Mouse (Mus musculus) megakaryocyte-erythroid progenitor cell, adult 5-6 weeks (primary cell): ENCODE data around the gene Phf21b. TPM values are rescaled to one million over a fixed set of nuclear protein-coding genes. Genes with fewer than 3 reads are reported as not detected.
"Not testable (repeated sequence)": the region's sequence is repeated elsewhere in the genome, so short reads cannot be mapped to it uniquely, and the experiment has no call there.

Experiments used
- ATAC-seq: replicated peaks from 2 replicates; pipeline ENCODE4 v1.8.0; 2016; ENCODE audit warnings: mild to moderate bottlenecking, inconsistent platforms; ENCODE audit not compliant: severe bottlenecking, poor library complexity, low FRiP score, low TSS enrichment
- total RNA-seq, 2 experiments: library from RNA; stranded (forward) in 1 of 2; stranded (reverse) in 1 of 2; fragments of 200-1000, 215-1000 nt in 1 of 2; fragments of >200 nt in 1 of 2; fragmentation: Nextera tagmentation in 1 of 2; gene quantifications; 2 replicates each; pipeline ENCODE4 v1.2.3; 2014 to 2017

Gene Phf21b
- total RNA-seq (2014; fragmentation: Nextera tagmentation): 4.0 TPM in 1 of 2 replicates, not detected in the other
- total RNA-seq (2017): not detected in 2 replicates

DNA sequence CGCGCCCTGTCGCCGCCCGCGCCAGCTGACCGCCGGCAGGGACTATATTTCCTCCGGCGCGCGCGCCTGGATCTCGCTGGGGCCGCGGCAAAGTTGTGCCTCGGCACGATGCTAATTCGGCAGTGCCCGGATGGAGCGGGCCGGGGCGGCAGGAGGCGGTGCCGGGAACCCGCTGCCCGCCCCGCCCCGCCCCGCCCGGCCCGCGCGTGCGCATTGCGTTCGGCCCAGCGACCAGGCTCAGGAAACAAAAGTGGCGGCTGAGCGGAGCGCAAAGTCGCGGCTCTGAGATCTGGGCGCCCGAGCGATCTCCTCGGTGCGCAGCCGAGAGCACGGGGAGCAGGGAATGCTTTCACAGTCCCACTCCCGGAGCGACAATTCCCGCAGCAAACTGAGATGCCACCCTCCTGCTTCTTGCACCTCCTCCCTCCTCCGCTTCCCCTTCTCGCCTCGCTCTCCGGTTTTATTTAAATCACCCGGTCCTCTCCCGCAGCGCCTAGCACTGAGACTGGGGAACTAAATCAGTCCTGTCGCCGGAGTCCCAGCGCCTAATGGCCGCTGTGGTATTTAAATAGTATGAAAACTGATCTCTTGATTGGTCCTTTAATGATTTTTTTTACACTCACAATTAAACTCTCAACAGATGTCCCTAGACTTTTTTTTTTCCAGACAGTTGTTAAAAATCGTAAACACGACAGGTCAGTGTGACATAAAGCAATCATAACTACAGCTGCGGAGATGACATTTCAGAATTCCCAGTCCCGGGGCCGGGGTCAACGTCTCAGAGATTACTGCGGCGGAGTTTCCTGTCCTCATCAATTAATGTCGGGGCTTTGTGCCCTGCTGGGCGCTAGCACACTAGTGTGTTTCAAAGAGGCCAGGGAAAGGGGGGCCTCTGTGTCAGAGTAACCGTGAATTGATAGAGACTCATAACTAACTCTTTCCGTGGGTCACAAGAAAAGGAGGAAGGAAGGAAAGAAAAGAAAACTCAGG lies at the start of gene Phf21b:
Phf21b (minus strand) TSS at position 44 of the 990 bp plus-strand sequence.
- ATAC-seq: peak; percentile 28; the same call in 1 of the 2 replicates

DNA sequence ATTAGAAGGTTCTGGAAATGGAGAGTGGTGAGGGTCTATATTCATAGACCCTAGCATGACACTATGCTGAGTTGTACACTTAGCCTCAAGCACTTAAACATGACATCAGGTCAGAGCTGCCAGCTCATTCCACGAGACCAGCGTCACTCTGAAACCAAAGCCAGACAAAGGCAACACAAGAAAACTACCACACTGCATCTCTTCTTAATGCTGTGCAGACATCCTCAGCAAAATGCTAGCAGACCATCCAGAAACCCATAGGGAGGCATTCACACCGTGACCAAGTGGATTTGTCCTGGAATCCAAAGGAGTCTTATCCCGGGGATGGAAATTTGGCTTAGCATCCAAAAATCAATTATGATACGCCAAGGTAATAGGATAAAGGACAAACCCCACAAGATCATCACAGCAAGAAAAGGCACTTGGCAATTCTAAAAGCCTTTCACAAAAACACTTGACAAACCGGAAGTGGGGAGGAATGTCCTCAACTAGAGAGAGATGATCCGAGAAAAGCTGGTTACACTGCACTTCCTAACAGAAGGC lies 48.1 kb upstream of the Phf21b start:
- ATAC-seq: no peak

DNA sequence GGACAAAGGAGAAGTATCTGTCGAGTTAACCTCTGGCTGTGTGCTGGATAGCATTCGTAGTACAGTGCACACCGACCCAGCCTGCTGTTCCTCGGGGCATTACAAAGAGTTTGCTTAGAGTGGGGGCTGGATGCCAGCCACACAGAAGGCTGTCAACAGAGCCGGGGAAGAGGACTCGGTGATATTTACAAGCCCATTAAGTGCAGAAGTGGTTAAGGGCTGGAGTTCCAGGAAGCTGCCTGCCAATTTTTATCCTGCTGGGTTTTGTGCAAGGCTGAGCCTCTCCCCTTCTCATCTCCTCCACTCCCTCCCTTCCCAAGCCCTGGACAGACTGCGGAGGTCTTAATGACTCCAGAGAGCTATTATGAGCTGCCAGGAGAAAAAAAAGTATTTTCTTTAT lies 42.2 kb upstream of the Phf21b start:
- ATAC-seq: no peak

DNA sequence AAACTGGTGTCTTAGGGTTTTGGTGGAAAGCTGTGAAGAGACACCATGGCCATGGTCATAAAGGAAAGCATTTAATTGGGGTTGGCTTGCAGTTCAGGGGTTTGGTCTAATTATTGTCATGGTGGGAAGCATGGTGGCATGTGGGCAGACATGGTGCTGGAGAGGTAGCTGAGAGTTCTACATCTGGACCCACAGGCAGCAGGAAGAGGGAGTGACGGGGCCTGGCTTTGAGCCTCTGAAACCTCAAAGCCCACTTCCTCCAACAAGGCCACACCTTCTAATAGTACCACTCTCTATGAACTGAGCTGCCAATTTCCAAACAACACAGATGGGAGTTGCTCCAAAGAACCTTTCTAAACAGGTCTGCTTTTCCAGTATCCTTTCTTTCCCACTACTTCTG lies 40.8 kb upstream of the Phf21b start:
- ATAC-seq: no peak

DNA sequence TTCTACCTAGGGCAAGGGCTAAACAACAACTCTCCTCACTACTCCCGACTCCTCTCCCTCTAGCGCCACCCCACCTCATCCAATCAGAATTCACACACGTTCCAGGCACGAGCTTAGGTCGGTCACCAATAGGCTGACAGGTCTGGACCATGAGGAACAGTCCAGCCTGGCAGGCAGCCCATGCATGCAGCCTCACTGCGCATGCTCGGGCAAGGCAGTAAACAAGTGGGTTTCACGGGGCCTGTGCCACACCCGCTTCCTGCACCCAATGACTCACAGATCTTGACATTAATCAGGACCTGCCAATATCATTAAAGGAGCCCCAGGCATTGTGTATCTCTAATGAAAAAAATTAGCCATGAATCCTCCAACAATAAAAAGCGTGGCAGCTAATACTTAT lies 40.4 kb upstream of the Phf21b start:
- ATAC-seq: not testable (repeated sequence)

DNA sequence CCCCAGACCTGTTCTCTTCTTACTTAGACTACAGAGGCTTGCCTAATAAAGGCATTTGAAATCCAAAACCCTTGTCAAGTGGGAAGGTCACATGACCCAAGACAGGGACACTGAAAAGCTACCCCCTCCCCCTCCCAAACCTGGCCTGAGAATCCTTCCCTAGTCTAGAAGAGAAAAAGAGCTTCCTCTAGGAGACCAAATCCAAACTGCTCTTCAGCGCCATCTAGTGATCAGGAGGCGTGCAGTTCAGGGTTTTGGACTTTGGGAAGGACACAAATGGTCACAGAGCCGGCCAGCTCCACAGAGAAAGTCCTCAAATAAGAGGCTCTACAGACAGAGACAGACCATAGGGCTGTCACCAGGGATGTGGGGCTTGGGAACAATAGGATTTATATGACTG lies 35.8 kb upstream of the Phf21b start:
- peak; percentile 75 for ATAC-seq

DNA sequence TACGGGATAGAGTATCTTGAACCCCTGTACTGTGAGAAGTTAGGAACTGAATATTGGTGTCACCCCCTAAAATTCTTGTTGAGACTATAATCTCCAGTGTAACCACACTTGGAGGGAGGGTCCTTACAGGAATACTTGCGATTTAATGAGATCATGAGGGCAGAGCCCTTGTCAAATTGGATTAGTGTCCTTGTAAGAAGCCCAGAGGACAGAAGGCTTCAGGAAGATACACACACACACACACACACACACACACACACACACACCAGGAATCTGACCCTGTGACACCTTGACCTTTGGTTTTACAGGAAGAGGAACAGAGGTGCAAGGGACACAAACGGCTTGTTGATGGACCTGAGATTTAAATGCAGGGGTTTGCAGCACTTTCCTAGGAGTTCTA lies 35.4 kb upstream of the Phf21b start:
- no peak for ATAC-seq

DNA sequence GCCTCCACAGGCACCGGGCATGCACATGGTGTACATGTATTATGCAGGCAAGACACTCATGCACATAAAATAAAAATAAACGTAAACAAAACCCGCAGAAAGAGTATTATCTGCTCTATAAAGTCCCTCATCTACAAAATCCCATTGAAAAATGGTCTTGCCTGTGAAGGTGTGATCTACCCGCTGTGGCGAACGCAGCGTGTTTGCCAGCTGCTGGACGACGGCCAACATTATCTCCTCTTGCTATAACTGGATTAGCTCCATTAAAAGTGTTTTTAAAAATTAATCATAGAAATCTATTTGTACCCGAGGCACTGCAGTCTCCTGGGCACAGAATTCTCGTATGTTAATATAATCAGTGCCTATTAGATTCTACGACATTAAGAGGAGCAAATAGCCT lies 32.2 kb upstream of the Phf21b start:
- no peak for ATAC-seq

DNA sequence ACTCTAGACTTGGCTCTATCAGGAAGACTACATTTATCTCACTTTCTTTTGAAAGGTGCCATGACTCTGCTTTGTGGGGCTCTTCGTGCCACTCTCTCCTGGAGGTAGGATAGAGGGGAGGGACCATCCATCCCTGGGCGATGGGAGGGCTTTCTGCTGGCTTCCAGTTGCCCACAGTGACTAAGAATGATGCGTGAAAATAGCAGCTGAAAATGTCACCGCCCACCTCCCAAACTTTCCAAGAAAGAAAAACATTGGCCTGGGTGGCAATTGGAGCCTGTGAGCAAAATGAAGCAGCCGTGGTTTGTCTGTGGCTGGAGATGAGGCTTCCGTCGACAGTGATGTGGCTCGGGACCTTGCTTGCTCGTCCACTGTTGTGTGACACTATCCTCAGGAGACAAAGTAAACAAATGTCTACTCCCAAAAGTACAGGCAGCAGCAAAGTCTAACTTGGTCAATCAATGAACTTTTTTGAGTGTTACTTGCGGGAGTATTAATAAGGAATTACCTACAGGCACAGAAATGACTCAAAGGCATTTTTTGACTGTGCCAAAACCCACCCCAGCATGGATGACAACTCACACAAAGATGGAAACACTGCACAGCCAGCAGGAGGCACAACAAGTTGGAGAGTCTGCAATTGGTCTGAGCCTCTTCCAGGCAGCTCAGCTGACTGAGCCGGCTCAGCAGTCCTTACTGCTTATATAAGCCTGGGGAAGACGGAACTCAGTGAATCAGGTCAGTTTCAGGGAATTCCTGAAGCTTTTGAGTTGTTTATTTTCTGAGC lies 21.4 kb upstream of the Phf21b start:
- no peak for ATAC-seq

DNA sequence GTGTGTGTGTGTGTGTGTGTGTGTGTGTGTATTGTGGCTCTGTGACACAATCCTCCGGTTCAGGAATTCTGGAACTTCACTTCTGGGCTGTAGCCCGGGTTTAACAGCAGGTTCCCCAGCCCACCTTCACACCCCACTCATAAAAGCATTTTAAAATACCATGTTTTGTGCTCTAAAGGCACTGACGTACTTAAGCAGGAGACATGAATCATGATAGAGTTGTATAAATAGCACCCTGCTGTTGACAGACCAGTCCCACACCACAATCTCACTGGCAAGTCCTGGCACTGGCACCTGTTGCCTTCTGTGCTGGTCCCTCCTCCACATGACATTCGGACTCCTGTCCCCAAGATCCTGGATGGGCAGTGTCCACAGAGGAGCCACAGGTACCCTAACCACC lies 18.0 kb upstream of the Phf21b start:
- ATAC-seq: no peak

DNA sequence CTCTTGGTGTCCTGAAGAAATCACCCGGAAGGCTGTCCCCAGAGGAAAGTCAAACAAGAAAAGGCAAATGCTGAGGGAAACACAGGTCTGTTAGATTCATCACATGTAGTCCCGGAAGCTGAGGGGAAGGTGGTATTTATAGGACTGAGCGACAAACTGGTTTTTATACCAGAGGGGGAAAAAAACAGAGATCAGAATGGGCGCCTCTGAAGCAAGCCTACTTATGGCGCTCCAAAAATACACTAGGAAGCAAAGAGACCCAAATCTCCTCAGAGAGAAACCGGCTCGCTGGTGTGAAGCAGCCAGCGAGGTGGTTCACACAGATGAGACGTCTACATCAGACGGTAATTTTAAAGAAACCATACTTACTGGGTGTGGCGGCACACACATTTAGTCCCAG lies 17.2 kb upstream of the Phf21b start:
- ATAC-seq: no peak

DNA sequence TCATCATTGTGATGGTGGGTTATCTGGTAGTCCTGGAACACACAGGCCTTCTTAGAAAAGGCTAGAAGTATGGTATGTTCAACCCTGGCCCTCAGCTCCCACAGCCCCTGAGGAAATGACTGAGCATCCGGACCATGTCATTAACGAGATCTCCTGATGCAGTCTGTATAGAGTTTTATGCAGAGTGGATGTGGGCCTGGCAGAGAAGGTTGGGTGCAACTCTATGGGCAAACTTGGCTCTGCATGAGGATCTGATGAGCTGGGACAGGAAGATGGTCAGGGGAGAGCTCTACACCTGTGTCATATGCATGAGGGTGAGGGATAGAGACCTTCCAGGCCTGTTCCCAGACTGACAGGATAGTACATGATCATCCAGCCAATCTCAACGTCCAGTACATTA lies 16.0 kb upstream of the Phf21b start:
- ATAC-seq: no peak

DNA sequence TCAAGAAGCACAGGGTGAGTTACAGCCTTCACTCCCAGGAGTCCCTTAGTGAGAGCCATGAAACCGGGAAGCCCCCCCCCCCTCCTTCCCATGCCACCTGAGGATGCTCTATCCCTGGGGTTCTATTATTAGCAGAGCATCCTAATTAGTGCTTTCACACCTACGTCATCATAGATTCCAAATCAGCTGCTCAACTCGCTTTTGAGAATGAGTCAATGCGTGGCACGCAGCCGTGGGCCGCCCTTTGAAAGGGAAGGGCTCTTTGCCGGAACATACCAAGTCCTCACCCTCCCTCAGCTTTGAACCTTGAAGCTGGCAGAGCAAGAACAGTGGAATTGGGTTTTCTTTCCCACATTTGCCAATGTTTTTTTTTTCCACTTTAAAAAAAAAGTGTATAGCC lies 6.1 kb upstream of the Phf21b start:
- ATAC-seq: no peak

DNA sequence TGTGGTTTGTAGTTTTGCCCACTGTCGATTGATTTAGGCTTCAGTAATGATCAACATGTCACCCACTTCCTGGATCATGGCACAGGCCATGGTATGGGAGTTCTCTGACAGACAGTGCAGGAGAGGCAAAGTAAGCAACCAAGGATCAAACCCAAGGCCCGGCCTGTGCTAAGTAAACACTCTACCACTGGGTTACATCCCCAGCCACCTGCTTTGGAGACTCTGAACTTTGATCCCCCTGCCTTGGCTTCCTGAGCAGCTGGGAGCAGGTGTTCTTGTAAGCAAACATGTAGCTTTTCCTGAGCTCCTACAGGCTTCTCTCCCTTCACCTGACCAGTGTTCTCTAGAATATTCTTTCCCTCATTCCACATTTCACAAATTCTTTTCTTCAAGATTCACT lies 1.8 kb upstream of the Phf21b start:
- ATAC-seq: no peak

DNA sequence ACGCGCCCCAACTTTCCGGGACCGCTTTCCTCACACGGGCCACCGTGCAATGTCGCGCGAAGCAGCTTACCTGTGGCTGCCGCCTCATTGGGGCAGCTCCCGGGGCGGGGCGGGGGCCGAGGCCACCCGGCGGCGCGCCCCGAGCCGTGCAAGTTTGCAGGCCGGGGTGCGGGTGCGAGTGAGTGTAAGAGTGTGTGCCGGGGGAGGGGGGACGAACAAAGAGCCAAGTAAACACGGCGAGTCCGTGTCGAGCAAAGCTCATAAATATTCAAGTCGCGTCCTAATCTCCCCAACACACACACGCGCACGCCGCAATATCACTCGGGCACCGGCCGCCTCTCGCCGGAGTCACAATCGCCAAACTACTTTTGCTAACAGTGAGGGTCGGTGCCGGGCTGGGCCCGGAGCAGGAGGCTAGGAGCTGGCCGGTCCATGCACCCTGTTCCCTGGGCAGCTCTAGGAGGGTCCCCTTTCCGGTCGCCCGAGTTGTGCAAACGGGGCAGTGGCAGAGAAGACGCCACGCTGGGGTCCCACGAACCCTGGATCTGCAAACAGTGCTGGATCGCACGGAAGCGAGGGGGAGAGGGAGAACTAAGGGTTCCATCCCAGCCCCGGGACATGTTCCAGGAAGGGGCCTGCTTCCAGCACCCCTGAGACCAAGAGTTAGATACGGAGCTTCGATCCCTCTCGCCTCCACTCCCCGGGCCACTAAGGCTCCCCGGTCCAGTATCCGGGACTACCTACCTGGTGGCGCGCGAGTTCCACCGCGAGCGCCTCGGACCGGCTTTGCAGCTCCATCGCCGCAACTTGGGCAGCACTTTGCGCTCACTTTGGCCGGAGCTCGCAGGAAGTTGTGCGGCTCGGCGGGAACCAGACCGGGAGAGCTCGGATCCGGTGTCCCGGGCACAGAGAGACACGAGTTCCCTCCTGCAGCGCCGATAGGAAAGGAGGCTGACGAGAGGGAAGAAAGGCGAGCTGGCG lies 638 bp downstream of the Phf21b start:
- ATAC-seq: peak; percentile 53; the same call in 1 of the 2 replicates

DNA sequence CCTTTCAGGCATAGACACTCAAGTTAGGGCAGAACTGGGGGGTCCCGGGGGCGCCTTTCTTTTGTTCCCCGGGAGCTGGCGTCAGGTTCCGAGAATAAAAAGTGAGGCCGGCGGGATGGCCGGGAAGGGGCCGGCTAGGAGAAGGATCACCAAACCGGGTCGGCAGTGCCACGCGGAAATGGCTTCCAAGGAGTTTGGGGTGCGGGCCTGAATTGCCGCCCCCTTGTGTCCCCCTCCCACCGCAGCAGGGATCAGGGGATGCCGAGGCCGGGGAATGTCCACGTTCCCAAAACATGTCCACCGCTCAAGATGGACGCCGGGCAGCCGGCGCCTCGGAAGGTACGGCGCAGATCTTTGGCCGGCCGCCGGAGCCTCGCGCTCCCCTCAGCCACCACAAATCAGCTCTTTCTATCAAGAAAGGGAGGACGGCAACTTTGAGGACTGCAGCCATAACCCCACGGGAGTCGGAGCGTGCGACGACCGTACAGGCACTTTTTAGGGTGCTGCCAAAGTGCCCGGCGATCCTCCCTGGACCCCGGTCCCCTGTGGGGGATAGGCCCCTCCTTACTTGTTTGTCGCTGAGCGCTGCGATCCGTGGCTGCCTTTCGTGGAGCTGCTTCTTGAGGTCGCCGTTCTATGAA lies 1.6 kb downstream of the Phf21b start:
- no peak for ATAC-seq

DNA sequence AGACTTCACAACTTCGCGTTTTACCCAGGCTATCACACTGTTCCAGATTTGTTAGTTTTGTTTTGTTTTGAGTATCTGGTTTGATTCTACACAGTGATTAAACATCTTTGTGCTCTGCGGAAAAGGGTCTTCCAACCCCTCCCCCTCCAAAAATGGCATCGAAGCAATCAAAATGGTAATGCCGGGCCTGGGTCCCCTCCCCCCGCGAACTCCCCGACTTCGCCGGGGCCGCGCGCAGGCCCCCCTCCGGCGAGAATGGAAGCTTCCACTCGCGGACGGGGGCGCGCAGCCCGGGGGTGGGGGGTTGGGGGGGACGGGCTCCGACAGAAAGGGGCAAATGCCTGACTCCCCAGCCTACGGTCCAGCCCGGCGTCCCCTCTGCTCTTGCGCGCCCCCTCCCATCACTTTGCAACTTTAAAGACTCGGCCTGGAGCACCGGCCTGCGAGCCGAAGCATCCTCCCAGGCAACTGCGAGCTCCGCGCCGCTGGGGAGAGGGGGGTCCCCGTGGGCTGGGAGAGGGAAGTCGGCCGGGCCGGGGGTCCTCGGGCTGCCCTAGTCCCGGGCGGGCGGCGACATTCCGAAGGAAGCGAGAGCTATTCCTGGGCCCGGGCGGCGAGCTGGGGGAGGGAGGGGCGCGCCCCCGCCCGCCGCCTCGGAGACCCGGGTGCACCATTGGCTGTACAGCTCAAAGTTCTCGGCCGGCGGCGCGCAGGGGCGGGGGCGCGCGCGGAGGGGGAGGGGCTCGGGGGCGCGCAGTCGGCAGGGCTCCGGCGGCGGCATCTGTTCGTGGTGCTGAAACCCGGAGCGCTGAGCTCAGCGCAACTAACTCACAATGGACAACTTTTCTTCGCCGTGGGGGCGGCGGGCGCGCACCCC lies 2.4 kb downstream of the Phf21b start:
- no peak for ATAC-seq
